Mouse (Mus musculus): Measurements from ENCODE around the gene Btbd35f3. TPM values are rescaled to one million over a fixed set of nuclear protein-coding genes. Genes with fewer than 3 reads are reported as not detected.

Btbd35f3 gene
- not detected for total RNA-seq (2023)

GRCm38 (mm10) chrX:4037374-4037773 lies at the start of gene Btbd35f3:
Btbd35f3 (plus strand) TSS chrX:4037674.

Other genes starting within 250 kb of the Btbd35f3 start
- gene Btbd35f16, start 80.7 kb upstream of the Btbd35f3 start, total RNA-seq (2023), result not detected
- gene Btbd35f28, start 158.9 kb downstream of the Btbd35f3 start, total RNA-seq (2023), result not detected

All from T-cell, adult 66 days (primary cell).